Mouse (Mus musculus) midbrain, embryonic 14.5 days (tissue): ENCODE results near the gene Trim43a. TPM values are rescaled to one million over a fixed set of nuclear protein-coding genes. Genes with fewer than 3 reads are reported as not detected.
"Not testable (repeated sequence)": the region's sequence is repeated elsewhere in the genome, so short reads cannot be mapped to it uniquely, and the experiment has no call there.

ENCODE experiments used
- ATAC-seq: fragments of 200-750 bp; cut with Nextera tagmentation; 2 replicates; pipeline ENCODE4 v1.8.0; 2017; ENCODE audit warnings: moderate number of reproducible peaks, moderate library complexity; ENCODE audit not compliant: low FRiP score, low TSS enrichment
- DNase-seq: peaks from one replicate; pipeline ENCODE4 v3.0.0-alpha.2; 2015
- H3K27ac ChIP-seq: fragments of 300-500 bp; sonication (generic); replicated peaks from 2 replicates; pipeline ENCODE4 v1.5.1; 2014; ENCODE audit warnings: mild to moderate bottlenecking, low read depth, low read length, moderate library complexity
- H3K27me3 ChIP-seq: fragments of 300-500 bp; sonication (generic); 2 replicates; pipeline ENCODE4 v1.6.1; 2014; ENCODE audit warnings: low read length, control low read depth, mixed read lengths; ENCODE audit not compliant: control insufficient read depth, insufficient read depth
- H3K36me3 ChIP-seq: fragments of 300-500 bp; sonication (generic); 2 replicates; pipeline ENCODE4 v1.6.1; 2014; ENCODE audit warnings: low read length, control low read depth; ENCODE audit not compliant: control insufficient read depth, insufficient read depth
- H3K4me1 ChIP-seq: fragments of 300-500 bp; sonication (generic); 2 replicates; pipeline ENCODE4 v1.6.1; 2014; ENCODE audit warnings: mild to moderate bottlenecking, antibody characterized with exemption, low read length, control low read depth; ENCODE audit not compliant: control insufficient read depth, insufficient read depth
- H3K4me2 ChIP-seq: fragments of 300-500 bp; sonication (generic); 2 replicates; pipeline ENCODE4 v1.6.1; 2014; ENCODE audit warnings: mild to moderate bottlenecking, low read length, moderate library complexity
- H3K4me3 ChIP-seq: fragments of 300-500 bp; sonication (generic); replicated peaks from 2 replicates; pipeline ENCODE4 v1.5.1; 2014; ENCODE audit warnings: low read depth, low read length
- H3K9ac ChIP-seq: fragments of 300-500 bp; sonication (generic); replicated peaks from 2 replicates; pipeline ENCODE4 v1.6.1; 2014; ENCODE audit warnings: mild to moderate bottlenecking, low read length, moderate library complexity
- H3K9me3 ChIP-seq: fragments of 300-500 bp; sonication (generic); 2 replicates; pipeline ENCODE4 v1.6.1; 2016; ENCODE audit warnings: low read length, control low read depth, mixed read lengths; ENCODE audit not compliant: control insufficient read depth
- WGBS: fragments of 180-500 bp; shearing (Covaris S2); extraction: QIAGEN DNeasy Blood & Tissue Kit; methylation state at CpG from one replicate; pipeline ENCODE4 v1.1.7; 2014; 5-methylcytosine and 5-hydroxymethylcytosine counted together
- polyA plus RNA-seq: library from polyadenylated mRNA; unstranded; fragments of >200 nt; fragmentation: Nextera tagmentation; extraction: Ambion mirVana; gene quantifications from 2 replicates; pipeline ENCODE4 v1.2.1, GENCODE M21; 2014

Trim43a gene
- polyA plus RNA-seq, 1 experiment from 2014 or later = 0.20 TPM

DNA sequence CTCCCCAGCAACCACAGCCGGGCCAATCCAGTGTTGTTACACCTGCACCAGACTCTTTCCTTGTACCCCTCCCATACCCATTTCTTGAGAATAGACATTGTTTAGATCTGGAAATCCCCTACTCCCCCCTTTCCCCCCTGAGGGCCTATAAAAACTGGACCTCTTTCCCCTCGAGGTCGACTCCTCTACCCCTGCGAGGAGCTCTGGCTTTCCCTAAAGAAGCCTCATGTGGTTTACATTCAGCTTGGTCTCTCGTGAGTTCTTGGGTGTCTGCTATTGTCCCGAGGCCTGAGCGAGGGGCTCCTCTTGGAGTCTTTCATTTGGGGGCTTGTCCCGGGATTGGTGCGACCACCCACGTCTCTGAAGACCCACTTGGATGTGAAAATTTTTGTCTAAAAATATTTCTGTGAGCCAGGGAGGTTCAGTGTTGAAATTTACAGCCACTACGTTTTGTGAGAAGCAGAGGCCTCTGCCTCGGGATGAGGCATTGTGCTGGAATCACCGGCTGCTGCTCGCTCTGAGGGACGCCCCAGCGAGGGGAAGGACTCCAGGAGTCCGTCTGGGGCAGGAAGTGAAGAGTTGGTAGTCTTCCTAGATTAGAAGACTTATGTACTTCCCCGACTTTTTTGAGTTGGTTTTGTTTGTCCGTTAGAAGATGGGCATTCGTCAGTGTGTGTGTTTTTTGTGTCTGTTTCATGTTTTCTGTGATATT, 45.3 kb downstream of the Trim43a start:
- not testable (repeated sequence) for DNase-seq, H3K9me3 ChIP-seq, H3K4me2 ChIP-seq, H3K4me1 ChIP-seq, H3K27me3 ChIP-seq, ATAC-seq, H3K36me3 ChIP-seq, H3K9ac ChIP-seq, H3K27ac ChIP-seq, H3K4me3 ChIP-seq
- 69% methylated on average over 13 of the region's 20 CpGs for WGBS

- H3K36me3 ChIP-seq, DNase-seq, H3K9me3 ChIP-seq, H3K4me2 ChIP-seq, H3K4me1 ChIP-seq, H3K4me3 ChIP-seq, H3K9ac ChIP-seq, ATAC-seq, H3K27me3 ChIP-seq, H3K27ac ChIP-seq: not testable (repeated sequence)
- 89% methylated on average over 1 of the region's 1 CpGs for WGBS
These were observed 57.4 kb downstream of the Trim43a start for GRCm38 (mm10) chr9:88638125-88638524.

Other genes starting within 250 kb of the Trim43a start
- 24.2 and 31.8 TPM in 2 replicates for gene Snx14, start 141.9 kb upstream of the Trim43a start, polyA plus RNA-seq
- gene Gm20537, start 124.3 kb upstream of the Trim43a start, polyA plus RNA-seq = 1.3 TPM in 1 of 2 replicates, not detected in the other
- 85.3 and 117 TPM in 2 replicates for gene Syncrip, start 98.3 kb upstream of the Trim43a start, polyA plus RNA-seq
- gene Zfp949, start 32.9 kb upstream of the Trim43a start, polyA plus RNA-seq = 16.5 and 20.2 TPM in 2 replicates
- gene Mthfsl, start 139.4 kb downstream of the Trim43a start, polyA plus RNA-seq = 40.7 and 42.9 TPM in 2 replicates
- 0.25 TPM in 1 of 2 replicates, not detected in the other for gene Bcl2a1d, start 151.0 kb downstream of the Trim43a start, polyA plus RNA-seq